ENCODE assay signal across 8 mouse cellular contexts in genomic region chr1:171263666-171264461, GRCm38 (mm10). TPM values are rescaled to one million over a fixed set of nuclear protein-coding genes. Genes with fewer than 3 reads are reported as not detected.
DNase-seq lines count a peak whose midpoint lies in the region; ATAC-seq and TF ChIP-seq lines count a peak whose summit lies in the region.

No protein-coding gene starts in this region.

- WGBS in kidney, embryonic 14.5 days = 73% methylated on average over 3 of the region's 3 CpGs
- WGBS in forebrain, postnatal 0 days = 66% methylated on average over 3 of the region's 3 CpGs
- WGBS in midbrain, embryonic 13.5 days = 93% methylated on average over 3 of the region's 3 CpGs

- no peaks in the 10 kb centered on the region for H3K27me3 ChIP-seq in kidney, embryonic 14.5 days (ENCODE audit: control insufficient read depth, insufficient read depth, low read length)
- H3K27me3 ChIP-seq in forebrain, postnatal 0 days (ENCODE audit: insufficient read depth, low read length) = no peaks in the 10 kb centered on the region
- H3K27me3 ChIP-seq in midbrain, embryonic 13.5 days = peaks cover 8% of the 10 kb centered on the region; the same call in 1 of the 2 replicates

- peak; percentile 41 for TF ChIP-seq CTCF in forebrain, postnatal 0 days (IDR thresholded peaks at IDR 0.05; ENCODE audit: low read depth)

- H3K4me1 ChIP-seq in kidney, embryonic 14.5 days (ENCODE audit: control insufficient read depth, insufficient read depth, low read length) = peaks cover 11% of the 10 kb centered on the region; the same call in 1 of the 2 replicates
- H3K4me1 ChIP-seq in forebrain, postnatal 0 days (ENCODE audit: insufficient read depth) = peaks cover 12% of the 10 kb centered on the region; the same call in 1 of the 2 replicates
- peaks cover 12% of the 10 kb centered on the region for H3K4me1 ChIP-seq in midbrain, embryonic 13.5 days (replicated peaks)

- ATAC-seq in kidney, embryonic 14.5 days (ENCODE audit: low FRiP score, low TSS enrichment) = no peak
- ATAC-seq in forebrain, postnatal 0 days = no peak
- no peak for ATAC-seq in midbrain, embryonic 13.5 days

- peak overlapping the region; percentile 81 for H3K27ac ChIP-seq in kidney, embryonic 14.5 days (ENCODE audit: low read depth, low read length)
- H3K27ac ChIP-seq in forebrain, postnatal 0 days (ENCODE audit: low read depth, low read length) = peak overlapping the region; percentile 82
- H3K27ac ChIP-seq in midbrain, embryonic 13.5 days = peak overlapping the region; percentile 70

- DNase-seq in kidney, postnatal 36 days = no peak
- DNase-seq in R1 (ENCODE audit: low read depth, low spot score) = peak; percentile 76
- DNase-seq in forebrain, postnatal 0 days = no peak
- DNase-seq in testis, postnatal 10 days (ENCODE audit: low spot score) = no peak
- no peak for DNase-seq in ovary, adult 18-20 months (ENCODE audit: low spot score)
- DNase-seq in gastrocnemius, postnatal 36 days = no peak

- H3K9me3 ChIP-seq in kidney, embryonic 14.5 days (ENCODE audit: control insufficient read depth, low read length) = no peaks in the 10 kb centered on the region
- H3K9me3 ChIP-seq in forebrain, postnatal 0 days (ENCODE audit: low read length) = no peaks in the 10 kb centered on the region
- no peaks in the 10 kb centered on the region for H3K9me3 ChIP-seq in midbrain, embryonic 13.5 days

- no peak overlapping the region for H3K9ac ChIP-seq in kidney, embryonic 14.5 days (ENCODE audit: low read depth, low read length)
- no peak overlapping the region for H3K9ac ChIP-seq in forebrain, postnatal 0 days
- no peak overlapping the region for H3K9ac ChIP-seq in midbrain, embryonic 13.5 days (replicated peaks)

- no peak overlapping the region for H3K4me2 ChIP-seq in kidney, embryonic 14.5 days (replicated peaks; ENCODE audit: low read depth, low read length)
- peak overlapping the region; percentile 50 for H3K4me2 ChIP-seq in forebrain, postnatal 0 days (ENCODE audit: low read depth)
- H3K4me2 ChIP-seq in midbrain, embryonic 13.5 days (replicated peaks) = peak overlapping the region; percentile 55; the same call in 1 of the 2 replicates

- H3K36me3 ChIP-seq in kidney, embryonic 14.5 days (ENCODE audit: control insufficient read depth, insufficient read depth, low read length) = peaks cover 3% of the 10 kb centered on the region
- 0 out of 2 replicates have a peak, but pooled peaks cover 4% of the 10 kb centered on the region for H3K36me3 ChIP-seq in forebrain, postnatal 0 days (ENCODE audit: insufficient read depth)
- H3K36me3 ChIP-seq in midbrain, embryonic 13.5 days = peaks cover 4% of the 10 kb centered on the region

- intact Hi-C loops in gastrocnemius, postnatal 36 days (cut with DNase I) = no loop called here

- no peak overlapping the region for H3K4me3 ChIP-seq in kidney, embryonic 14.5 days (ENCODE audit: low read length)
- H3K4me3 ChIP-seq in forebrain, postnatal 0 days (ENCODE audit: low read depth, low read length) = no peak overlapping the region
- H3K4me3 ChIP-seq in midbrain, embryonic 13.5 days (replicated peaks) = no peak overlapping the region

RNA-seq across cellular contexts. Expression of gene B4galt3, which starts 6.3 kb away (rescaled TPM):
- polyA plus RNA-seq in kidney, embryonic 14.5 days (2014; fragmentation: Nextera tagmentation; extraction: Ambion mirVana) = 69.9 and 79.2 TPM in 2 replicates
- total RNA-seq in forebrain, postnatal 0 days (2014; rRNA removed) = 75.1 and 99.3 TPM in 2 replicates
- 104 and 115 TPM in 2 replicates for polyA plus RNA-seq in forebrain, postnatal 0 days (2015; fragmentation: Nextera tagmentation; extraction: Ambion mirVana)
- 99.0 and 99.8 TPM in 2 replicates for polyA plus RNA-seq in midbrain, embryonic 13.5 days (2015; fragmentation: Nextera tagmentation; extraction: Ambion mirVana)
- 10 to 100 TPM in 1 of 2 experiments, 1 to 10 TPM in 1; 9.6 to 10.5 TPM for total RNA-seq in gastrocnemius, postnatal 36 days (2021)

RNA-seq across cellular contexts. Expression of gene Ndufs2, which starts 12.7 kb away (rescaled TPM):
- 229 and 293 TPM in 2 replicates for polyA plus RNA-seq in kidney, embryonic 14.5 days (2014; fragmentation: Nextera tagmentation; extraction: Ambion mirVana)
- 203 and 270 TPM in 2 replicates for total RNA-seq in forebrain, postnatal 0 days (2014; rRNA removed)
- 219 and 243 TPM in 2 replicates for polyA plus RNA-seq in forebrain, postnatal 0 days (2015; fragmentation: Nextera tagmentation; extraction: Ambion mirVana)
- polyA plus RNA-seq in midbrain, embryonic 13.5 days (2015; fragmentation: Nextera tagmentation; extraction: Ambion mirVana) = 231 and 234 TPM in 2 replicates
- 100 to 1,000 TPM; 874 to 989 TPM for total RNA-seq in gastrocnemius, postnatal 36 days (2021)

RNA-seq across cellular contexts. Expression of gene Adamts4, which starts 13.6 kb away (rescaled TPM):
- polyA plus RNA-seq in kidney, embryonic 14.5 days (2014; fragmentation: Nextera tagmentation; extraction: Ambion mirVana) = 4.1 and 6.9 TPM in 2 replicates
- 4.5 and 5.9 TPM in 2 replicates for total RNA-seq in forebrain, postnatal 0 days (2014; rRNA removed)
- polyA plus RNA-seq in forebrain, postnatal 0 days (2015; fragmentation: Nextera tagmentation; extraction: Ambion mirVana) = 2.6 and 5.6 TPM in 2 replicates
- 6.5 and 7.4 TPM in 2 replicates for polyA plus RNA-seq in midbrain, embryonic 13.5 days (2015; fragmentation: Nextera tagmentation; extraction: Ambion mirVana)
- total RNA-seq in gastrocnemius, postnatal 36 days (2021) = under 1 TPM; 0.28 to 0.54 TPM

RNA-seq across cellular contexts. Expression of gene Ppox, which starts 17.1 kb away (rescaled TPM):
- 43.7 and 58.1 TPM in 2 replicates for polyA plus RNA-seq in kidney, embryonic 14.5 days (2014; fragmentation: Nextera tagmentation; extraction: Ambion mirVana)
- total RNA-seq in forebrain, postnatal 0 days (2014; rRNA removed) = 26.6 and 30.6 TPM in 2 replicates
- polyA plus RNA-seq in forebrain, postnatal 0 days (2015; fragmentation: Nextera tagmentation; extraction: Ambion mirVana) = 21.1 and 23.3 TPM in 2 replicates
- 56.0 and 56.4 TPM in 2 replicates for polyA plus RNA-seq in midbrain, embryonic 13.5 days (2015; fragmentation: Nextera tagmentation; extraction: Ambion mirVana)
- total RNA-seq in gastrocnemius, postnatal 36 days (2021) = 1 to 10 TPM; 8.7 TPM

RNA-seq across cellular contexts. Expression of gene Usp21, which starts 23.9 kb away (rescaled TPM):
- 74.4 and 87.9 TPM in 2 replicates for polyA plus RNA-seq in kidney, embryonic 14.5 days (2014; fragmentation: Nextera tagmentation; extraction: Ambion mirVana)
- total RNA-seq in forebrain, postnatal 0 days (2014; rRNA removed) = 56.8 and 66.5 TPM in 2 replicates
- 66.4 and 80.4 TPM in 2 replicates for polyA plus RNA-seq in forebrain, postnatal 0 days (2015; fragmentation: Nextera tagmentation; extraction: Ambion mirVana)
- 112 and 121 TPM in 2 replicates for polyA plus RNA-seq in midbrain, embryonic 13.5 days (2015; fragmentation: Nextera tagmentation; extraction: Ambion mirVana)
- 10 to 100 TPM; 13.5 to 13.8 TPM for total RNA-seq in gastrocnemius, postnatal 36 days (2021)
